Comparison of ENCODE assay signal across 12 mouse cellular contexts in the genomic region with DNA sequence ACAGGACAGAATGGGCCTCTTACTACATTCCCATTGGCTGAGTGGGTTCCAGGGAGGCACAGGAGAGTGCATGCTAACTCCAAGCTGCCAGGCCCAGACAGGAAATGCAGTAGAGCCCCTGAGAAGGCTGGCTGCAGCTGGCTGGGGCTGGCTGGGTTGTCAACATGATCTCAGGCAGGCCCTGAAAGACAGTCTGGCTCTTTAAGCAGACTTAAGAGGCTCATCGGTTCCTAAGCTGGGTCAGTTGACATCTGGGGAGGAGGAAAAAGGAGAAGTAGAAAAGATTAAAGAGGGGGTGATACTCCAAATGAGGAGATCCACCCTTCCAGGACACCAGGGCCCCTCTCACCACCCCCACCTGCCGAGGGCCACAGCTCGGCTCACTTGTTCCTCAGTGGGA. TPM values are rescaled to one million over a fixed set of nuclear protein-coding genes. Genes with fewer than 3 reads are reported as not detected.
DNase-seq lines count a peak whose midpoint lies in the region; ATAC-seq and TF ChIP-seq lines count a peak whose summit lies in the region.
"Had no signal": no experiment of that assay in that cellular context is flagged by ENCODE, and none has a peak within 500 bp of the region (broad histone marks: within the 10 kb centered on the region; RNA-seq: fewer than 3 reads in every experiment).

No protein-coding gene starts in this region.

- intact Hi-C loops in left cerebral cortex, postnatal 10 days (cut with DNase I) = no loop called here

- H3K4me2 ChIP-seq in lung, embryonic 14.5 days = no peak overlapping the region

- no peaks in the 10 kb centered on the region for H3K9me3 ChIP-seq in lung, embryonic 14.5 days (ENCODE audit: low read depth, low read length)
- H3K9me3 ChIP-seq: megakaryocyte, embryonic 14.5 days had no signal

- no peaks in the 10 kb centered on the region for H3K27me3 ChIP-seq in lung, embryonic 14.5 days (ENCODE audit: insufficient read depth, low read length)

- H3K4me1 ChIP-seq in lung, embryonic 14.5 days (ENCODE audit: insufficient read depth) = no peaks in the 10 kb centered on the region

- no peak overlapping the region for H3K9ac ChIP-seq in lung, embryonic 14.5 days

- ATAC-seq in lung, embryonic 14.5 days (ENCODE audit: insufficient read depth) = no peak
- ATAC-seq: activated CD4-positive, CD25-positive, alpha-beta regulatory T cell, adult 4 months had no signal

- TF ChIP-seq CTCF in lung, embryonic 14.5 days (IDR thresholded peaks at IDR 0.05; ENCODE audit: low read depth) = no peak

- peak; percentile 32 for DNase-seq in lung, embryonic 14.5 days
- no peak for DNase-seq in lung, adult 18-20 months
- DNase-seq in NIH3T3 (ENCODE audit: low read depth) = peak; percentile 35
- peak; percentile 58 for DNase-seq in kidney, adult 9 months
- DNase-seq in thymus, postnatal 0 days (ENCODE audit: low spot score) = peak; percentile 67
- DNase-seq in left cerebral cortex, postnatal 10 days (ENCODE audit: extremely low spot score in 1 of 2, low spot score in 2 of 2) = no peak
- DNase-seq in layer of hippocampus, adult 9-11 months = no peak
- no peak for DNase-seq in liver
- DNase-seq: cerebellum, adult 2 months had no signal

- no peak overlapping the region for H3K4me3 ChIP-seq in lung, embryonic 14.5 days (ENCODE audit: low read depth, low read length)
- H3K4me3 ChIP-seq: left cerebral cortex, adult 2 months; megakaryocyte, embryonic 14.5 days had no signal

- H3K27ac ChIP-seq in lung, embryonic 14.5 days (ENCODE audit: low read depth) = no peak overlapping the region
- H3K27ac ChIP-seq: left cerebral cortex, adult 2 months had no signal

- H3K36me3 ChIP-seq in lung, embryonic 14.5 days (ENCODE audit: insufficient read depth) = no peaks in the 10 kb centered on the region

- WGBS in lung, embryonic 14.5 days = 50% methylated on average over 3 of the region's 3 CpGs

RNA-seq across cellular contexts. Expression of a gene that starts 13.2 kb away (rescaled TPM):
- 9.5 and 10.3 TPM in 2 replicates for polyA plus RNA-seq in lung, embryonic 14.5 days (2014; fragmentation: Nextera tagmentation; extraction: Ambion mirVana)
- polyA plus RNA-seq in thymus, postnatal 0 days (2015; fragmentation: Nextera tagmentation; extraction: Ambion mirVana) = 17.0 and 18.4 TPM in 2 replicates
- 10 to 100 TPM; 18.7 to 23.6 TPM for total RNA-seq in left cerebral cortex, postnatal 10 days (2021)

RNA-seq across cellular contexts. Expression of a gene that starts 39.0 kb away (rescaled TPM):
- polyA plus RNA-seq in lung, embryonic 14.5 days (2014; fragmentation: Nextera tagmentation; extraction: Ambion mirVana) = 953 and 964 TPM in 2 replicates
- 1,259 and 1,312 TPM in 2 replicates for polyA plus RNA-seq in thymus, postnatal 0 days (2015; fragmentation: Nextera tagmentation; extraction: Ambion mirVana)
- total RNA-seq in left cerebral cortex, postnatal 10 days (2021) = 100 to 1,000 TPM; 248 to 274 TPM

Comparison
In these comparisons a context has a peak if more than half of its experiments do, and no peak if none do; other contexts are left out.
1. DNase-seq: peak in lung, embryonic 14.5 days (single experiment), NIH3T3 (single experiment), kidney, adult 9 months (single experiment) and thymus, postnatal 0 days (single experiment); none in lung, adult 18-20 months (0 of 2), left cerebral cortex, postnatal 10 days (0 of 2), layer of hippocampus, adult 9-11 months (single experiment) and liver (single experiment).